Mouse (Mus musculus): Measurements from ENCODE around the gene Atxn1.

DNA sequence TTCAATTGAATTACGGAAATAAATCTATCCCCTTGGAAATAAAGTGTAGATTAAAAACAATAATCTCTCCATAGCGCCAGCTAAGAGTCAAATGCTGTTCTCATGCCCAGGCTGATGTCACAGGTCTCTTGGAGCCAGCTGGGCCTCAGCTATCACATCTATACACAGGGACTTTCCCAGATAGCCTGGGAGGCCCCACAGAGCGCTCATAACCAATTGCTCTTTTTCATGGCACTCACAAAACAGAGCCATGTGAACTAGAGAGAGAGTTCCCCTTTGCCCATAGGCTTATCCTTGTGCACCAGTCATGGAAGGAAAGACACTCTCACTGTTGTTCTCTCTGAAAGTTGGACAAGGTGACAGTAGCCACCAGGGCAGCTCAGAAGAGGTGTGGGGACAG is 230.3 kb downstream of the Atxn1 start:
- TF ChIP-seq CTCF (IDR thresholded peaks at IDR 0.05) (no peak), EP300 (IDR thresholded peaks at IDR 0.05; ENCODE audit: insufficient read depth, low read depth, low read length) (no peak)

All from heart, adult 2 months (tissue).